Mouse (Mus musculus) cerebellum, adult 2 months (tissue): Measurements from ENCODE around the gene Ugt1a8.

ENCODE experiments used
- CTCF ChIP-seq: fragments of 200-500 bp; IDR thresholded peaks from 2 replicates; pipeline ENCODE4 v1.5.1; 2011; ENCODE audit warnings: low read depth, mild to moderate bottlenecking, control low read depth, low read length, moderate library complexity, borderline replicate concordance; ENCODE audit not compliant: insufficient read depth
- POLR2A ChIP-seq: fragments of 200-500 bp; IDR thresholded peaks from 2 replicates; pipeline ENCODE4 v1.6.1; 2011; ENCODE audit warnings: low read length, control low read depth, borderline replicate concordance; ENCODE audit not compliant: insufficient read depth

- TF ChIP-seq CTCF = no peak
- TF ChIP-seq POLR2A = no peak
Measured at GRCm38 (mm10) chr1:88220336-88220735, 132.7 kb downstream of the Ugt1a8 start.
